Mouse (Mus musculus): ENCODE measurements around the gene Sez6. TPM values are rescaled to one million over a fixed set of nuclear protein-coding genes. Genes with fewer than 3 reads are reported as not detected.

Gene Sez6
- total and polyA plus RNA-seq, 2 experiments: not detected

- WGBS: 69% methylated on average over 3 of the region's 3 CpGs
- TF ChIP-seq POLR2A (IDR thresholded peaks at IDR 0.05; ENCODE audit: extremely low read depth, insufficient read depth, low read length) (no peak), CTCF (IDR thresholded peaks at IDR 0.05; ENCODE audit: low read depth, low read length) (no peak)
- Histone ChIP-seq H3K27me3 (ENCODE audit: control insufficient read depth, insufficient read depth, low read length) (no peaks in the 10 kb centered on the region), H3K27ac (replicated peaks; ENCODE audit: insufficient read depth, low read depth, low read length) (no peak overlapping the region), H3K4me3 (ENCODE audit: insufficient read depth, low read depth, low read length) (no peak overlapping the region), H3K4me1 (ENCODE audit: control insufficient read depth, insufficient read depth, low read length) (no peaks in the 10 kb centered on the region), H3K36me3 (ENCODE audit: control insufficient read depth, insufficient read depth, low read length) (no peaks in the 10 kb centered on the region), H3K79me2 (ENCODE audit: control insufficient read depth, insufficient read depth, low read length) (no peaks in the 10 kb centered on the region), H3K9ac (ENCODE audit: low read depth, low read length) (no peak overlapping the region)
- DNase-seq (ENCODE audit: extremely low read depth, low read depth, low spot score): no peak
Measured at GRCm38 (mm10) chr11:77956428-77956827, 25.8 kb downstream of the Sez6 start.

GRCm38 (mm10) chr11:77958268-77958667, 27.7 kb downstream of the Sez6 start:
- WGBS: 93% methylated on average over 2 of the region's 2 CpGs
- H3K79me2 ChIP-seq (ENCODE audit: control insufficient read depth, insufficient read depth, low read length): no peaks in the 10 kb centered on the region

GRCm38 (mm10) chr11:77958932-77959331, 28.3 kb downstream of the Sez6 start:
- H3K27ac ChIP-seq (replicated peaks; ENCODE audit: insufficient read depth, low read depth, low read length): no peak overlapping the region
- no peaks in the 10 kb centered on the region for H3K27me3 ChIP-seq (ENCODE audit: control insufficient read depth, insufficient read depth, low read length)
- no peaks in the 10 kb centered on the region for H3K4me1 ChIP-seq (ENCODE audit: control insufficient read depth, insufficient read depth, low read length)
- H3K4me3 ChIP-seq (ENCODE audit: insufficient read depth, low read depth, low read length): no peak overlapping the region
- WGBS: 83% methylated on average over 9 of the region's 9 CpGs
- H3K79me2 ChIP-seq (ENCODE audit: control insufficient read depth, insufficient read depth, low read length): no peaks in the 10 kb centered on the region
- H3K9ac ChIP-seq (ENCODE audit: low read depth, low read length): no peak overlapping the region
- TF ChIP-seq CTCF (IDR thresholded peaks at IDR 0.05; ENCODE audit: low read depth, low read length) (no peak), POLR2A (IDR thresholded peaks at IDR 0.05; ENCODE audit: extremely low read depth, insufficient read depth, low read length) (no peak)
- DNase-seq (ENCODE audit: extremely low read depth, low read depth, low spot score): no peak
- H3K36me3 ChIP-seq (ENCODE audit: control insufficient read depth, insufficient read depth, low read length): no peaks in the 10 kb centered on the region

More at GRCm38 (mm10) chr11:77958268-77958667, 27.7 kb downstream of the Sez6 start:
- DNase-seq (ENCODE audit: extremely low read depth, low read depth, low spot score): no peak
- H3K27me3 ChIP-seq (ENCODE audit: control insufficient read depth, insufficient read depth, low read length): no peaks in the 10 kb centered on the region
- H3K4me1 ChIP-seq (ENCODE audit: control insufficient read depth, insufficient read depth, low read length): no peaks in the 10 kb centered on the region
- TF ChIP-seq POLR2A (IDR thresholded peaks at IDR 0.05; ENCODE audit: extremely low read depth, insufficient read depth, low read length) (no peak), CTCF (IDR thresholded peaks at IDR 0.05; ENCODE audit: low read depth, low read length) (no peak)
- no peak overlapping the region for H3K9ac ChIP-seq (ENCODE audit: low read depth, low read length)
- no peak overlapping the region for H3K4me3 ChIP-seq (ENCODE audit: insufficient read depth, low read depth, low read length)
- H3K27ac ChIP-seq (replicated peaks; ENCODE audit: insufficient read depth, low read depth, low read length): no peak overlapping the region
- H3K36me3 ChIP-seq (ENCODE audit: control insufficient read depth, insufficient read depth, low read length): no peaks in the 10 kb centered on the region

GRCm38 (mm10) chr11:77960199-77960598, 29.6 kb downstream of the Sez6 start:
- Histone ChIP-seq H3K27me3 (ENCODE audit: control insufficient read depth, insufficient read depth, low read length) (no peaks in the 10 kb centered on the region), H3K27ac (replicated peaks; ENCODE audit: insufficient read depth, low read depth, low read length) (no peak overlapping the region), H3K9ac (ENCODE audit: low read depth, low read length) (no peak overlapping the region), H3K79me2 (ENCODE audit: control insufficient read depth, insufficient read depth, low read length) (no peaks in the 10 kb centered on the region), H3K36me3 (ENCODE audit: control insufficient read depth, insufficient read depth, low read length) (no peaks in the 10 kb centered on the region), H3K4me3 (ENCODE audit: insufficient read depth, low read depth, low read length) (no peak overlapping the region), H3K4me1 (ENCODE audit: control insufficient read depth, insufficient read depth, low read length) (no peaks in the 10 kb centered on the region)
- 83% methylated on average over 9 of the region's 9 CpGs for WGBS
- DNase-seq (ENCODE audit: extremely low read depth, low read depth, low spot score): no peak
- TF ChIP-seq CTCF (IDR thresholded peaks at IDR 0.05; ENCODE audit: low read depth, low read length) (no peak), POLR2A (IDR thresholded peaks at IDR 0.05; ENCODE audit: extremely low read depth, insufficient read depth, low read length) (no peak)

- Histone ChIP-seq H3K4me3 (ENCODE audit: insufficient read depth, low read depth, low read length) (no peak overlapping the region), H3K36me3 (ENCODE audit: control insufficient read depth, insufficient read depth, low read length) (no peaks in the 10 kb centered on the region), H3K79me2 (ENCODE audit: control insufficient read depth, insufficient read depth, low read length) (no peaks in the 10 kb centered on the region), H3K4me1 (ENCODE audit: control insufficient read depth, insufficient read depth, low read length) (no peaks in the 10 kb centered on the region), H3K27me3 (ENCODE audit: control insufficient read depth, insufficient read depth, low read length) (no peaks in the 10 kb centered on the region), H3K27ac (replicated peaks; ENCODE audit: insufficient read depth, low read depth, low read length) (no peak overlapping the region), H3K9ac (ENCODE audit: low read depth, low read length) (no peak overlapping the region)
- WGBS: 39% methylated on average over 5 of the region's 5 CpGs
- DNase-seq (ENCODE audit: extremely low read depth, low read depth, low spot score): no peak
- TF ChIP-seq POLR2A (IDR thresholded peaks at IDR 0.05; ENCODE audit: extremely low read depth, insufficient read depth, low read length) (no peak), CTCF (IDR thresholded peaks at IDR 0.05; ENCODE audit: low read depth, low read length) (no peak)
Measured at GRCm38 (mm10) chr11:77960898-77961297, 30.3 kb downstream of the Sez6 start.

- no peak for DNase-seq (ENCODE audit: extremely low read depth, low read depth, low spot score)
- Histone ChIP-seq H3K9ac (ENCODE audit: low read depth, low read length) (no peak overlapping the region), H3K36me3 (ENCODE audit: control insufficient read depth, insufficient read depth, low read length) (no peaks in the 10 kb centered on the region), H3K27ac (replicated peaks; ENCODE audit: insufficient read depth, low read depth, low read length) (no peak overlapping the region), H3K79me2 (ENCODE audit: control insufficient read depth, insufficient read depth, low read length) (no peaks in the 10 kb centered on the region), H3K27me3 (ENCODE audit: control insufficient read depth, insufficient read depth, low read length) (no peaks in the 10 kb centered on the region), H3K4me1 (ENCODE audit: control insufficient read depth, insufficient read depth, low read length) (no peaks in the 10 kb centered on the region), H3K4me3 (ENCODE audit: insufficient read depth, low read depth, low read length) (no peak overlapping the region)
- 94% methylated on average over 10 of the region's 10 CpGs for WGBS
- no peak for TF ChIP-seq CTCF (IDR thresholded peaks at IDR 0.05; ENCODE audit: low read depth, low read length)
Measured at GRCm38 (mm10) chr11:77962946-77963345, 32.3 kb downstream of the Sez6 start.

All from liver, adult 2 months (tissue).